Mouse (Mus musculus) right cerebral cortex, adult 18-20 months (tissue): ENCODE measurements around the gene Yju2.
"Not testable (repeated sequence)": the region's sequence is repeated elsewhere in the genome, so short reads cannot be mapped to it uniquely, and the experiment has no call there.

ENCODE experiments used
- DNase-seq: peaks from one replicate; pipeline ENCODE4 v3.0.0; 2022; ENCODE audit warnings: mixed read lengths

Yju2 gene

GRCm38 (mm10) chr17:55958918-55959728 is at the start of gene Yju2:
Gene Yju2, plus strand, starts transcription at chr17:55959099.
- DNase-seq, result peak; percentile 95

- peak; percentile 62 for DNase-seq
Measured at GRCm38 (mm10) chr17:55931553-55932502, 27.1 kb upstream of the Yju2 start.

GRCm38 (mm10) chr17:55932635-55933034 is 26.3 kb upstream of the Yju2 start:
- DNase-seq, result no peak

- DNase-seq, result no peak
Measured at GRCm38 (mm10) chr17:55933191-55933590, 25.7 kb upstream of the Yju2 start.

- DNase-seq, result not testable (repeated sequence)
Measured at GRCm38 (mm10) chr17:55944387-55944865, 14.5 kb upstream of the Yju2 start.

GRCm38 (mm10) chr17:55944866-55945682 is 13.8 kb upstream of the Yju2 start:
- peak; percentile 98 for DNase-seq

- DNase-seq, result no peak
Measured at GRCm38 (mm10) chr17:55945696-55946095, 13.2 kb upstream of the Yju2 start.

- DNase-seq, result no peak
Measured at GRCm38 (mm10) chr17:55948647-55949046, 10.3 kb upstream of the Yju2 start.

- DNase-seq, result no peak
Measured at GRCm38 (mm10) chr17:55949400-55949799, 9.5 kb upstream of the Yju2 start, which contains the start of gene Zfp119b. Gene Zfp119b, minus strand, starts transcription at chr17:55949500.

- no peak for DNase-seq
Measured at GRCm38 (mm10) chr17:55950601-55951000, 8.3 kb upstream of the Yju2 start.

GRCm38 (mm10) chr17:55952041-55952440 is 6.9 kb upstream of the Yju2 start:
- no peak for DNase-seq

GRCm38 (mm10) chr17:55952447-55953027 is 6.4 kb upstream of the Yju2 start, which contains the start of gene Ebi3:
Gene Ebi3, plus strand, starts transcription at chr17:55952640.
- no peak for DNase-seq

GRCm38 (mm10) chr17:55953751-55954150 is 5.1 kb upstream of the Yju2 start:
- no peak for DNase-seq

- no peak for DNase-seq
Measured at GRCm38 (mm10) chr17:55954229-55954628, 4.7 kb upstream of the Yju2 start.

GRCm38 (mm10) chr17:55956129-55956528 is 2.8 kb upstream of the Yju2 start:
- DNase-seq, result peak; percentile 87

- no peak for DNase-seq
Measured at GRCm38 (mm10) chr17:55956591-55956990, 2.3 kb upstream of the Yju2 start.

GRCm38 (mm10) chr17:55957168-55957567 is 1.7 kb upstream of the Yju2 start:
- peak; percentile 63 for DNase-seq

- DNase-seq, result no peak
Measured at GRCm38 (mm10) chr17:55957726-55958583, 944 bp upstream of the Yju2 start.

GRCm38 (mm10) chr17:55958584-55958886 is 364 bp upstream of the Yju2 start:
- no peak for DNase-seq

- no peak for DNase-seq
Measured at GRCm38 (mm10) chr17:55959946-55960740, 1.2 kb downstream of the Yju2 start.
